Mouse (Mus musculus) stomach, embryonic 15.5 days (tissue): ENCODE data around the gene Zfp445. TPM values are rescaled to one million over a fixed set of nuclear protein-coding genes. Genes with fewer than 3 reads are reported as not detected.

Experiments
- ATAC-seq: fragments of 200-750 bp; cut with Nextera tagmentation; 2 replicates; pipeline ENCODE4 v1.8.0; 2017; ENCODE audit warnings: low read depth, moderate number of reproducible peaks, moderate TSS enrichment; ENCODE audit not compliant: insufficient read depth, low FRiP score
- H3K27ac ChIP-seq: fragments of 300-500 bp; sonication (generic); 2 replicates; pipeline ENCODE4 v1.5.1; 2015; ENCODE audit warnings: mild to moderate bottlenecking, inconsistent platforms
- H3K27me3 ChIP-seq: fragments of 300-500 bp; sonication (generic); replicated peaks from 2 replicates; pipeline ENCODE4 v1.6.1; 2015; ENCODE audit warnings: inconsistent platforms
- H3K36me3 ChIP-seq: fragments of 300-500 bp; sonication (generic); 2 replicates; pipeline ENCODE4 v1.6.1; 2015; ENCODE audit warnings: inconsistent platforms
- H3K4me1 ChIP-seq: fragments of 300-500 bp; sonication (generic); 2 replicates; pipeline ENCODE4 v1.6.1; 2015; ENCODE audit warnings: inconsistent platforms
- H3K4me2 ChIP-seq: fragments of 300-500 bp; sonication (generic); 2 replicates; pipeline ENCODE4 v1.6.1; 2015; ENCODE audit warnings: mild to moderate bottlenecking, inconsistent platforms
- H3K4me3 ChIP-seq: fragments of 300-500 bp; sonication (generic); replicated peaks from 2 replicates; pipeline ENCODE4 v1.5.1; 2015; ENCODE audit warnings: inconsistent platforms
- H3K9ac ChIP-seq: fragments of 300-500 bp; sonication (generic); 2 replicates; pipeline ENCODE4 v1.6.1; 2015; ENCODE audit warnings: inconsistent platforms
- H3K9me3 ChIP-seq: fragments of 300-500 bp; sonication (generic); 2 replicates; pipeline ENCODE4 v1.6.1; 2016; ENCODE audit warnings: inconsistent platforms
- WGBS: fragments of 180-500 bp; shearing (Covaris S2); methylation state at CpG from one replicate; pipeline ENCODE4 v1.1.7; 2015; 5-methylcytosine and 5-hydroxymethylcytosine counted together
- polyA plus RNA-seq: library from polyadenylated mRNA; unstranded; fragments of >200 nt; fragmentation: Nextera tagmentation; extraction: Ambion mirVana; gene quantifications from 2 replicates; pipeline ENCODE4 v1.2.1, GENCODE M21; 2015

The Zfp445 gene
- polyA plus RNA-seq, 1 experiment from 2014 or later: 56.1 TPM

- Histone ChIP-seq H3K4me3 (no peak overlapping the region), H3K4me2 (no peak overlapping the region), H3K27me3 (no peaks in the 10 kb centered on the region), H3K27ac (no peak overlapping the region), H3K9ac (no peak overlapping the region), H3K36me3 (peaks cover under 1% of the 10 kb centered on the region), H3K9me3 (no peaks in the 10 kb centered on the region), H3K4me1 (no peaks in the 10 kb centered on the region)
- 66% methylated on average over 4 of the region's 4 CpGs for WGBS
- no peak for ATAC-seq
Measured at GRCm38 (mm10) chr9:122829826-122830380, 35.9 kb downstream of the Zfp445 start.

GRCm38 (mm10) chr9:122826743-122827142, 39.1 kb downstream of the Zfp445 start:
- no peak overlapping the region for H3K4me2 ChIP-seq
- WGBS: 79% methylated on average over 4 of the region's 4 CpGs

GRCm38 (mm10) chr9:122823374-122824017, 42.3 kb downstream of the Zfp445 start:
- 58% methylated on average over 5 of the region's 5 CpGs for WGBS
- Histone ChIP-seq H3K4me1 (no peaks in the 10 kb centered on the region), H3K36me3 (peaks cover 12% of the 10 kb centered on the region), H3K27me3 (no peaks in the 10 kb centered on the region), H3K27ac (peak overlapping the region; percentile 52; the same call in 1 of the 2 replicates), H3K4me3 (no peak overlapping the region), H3K4me2 (no peak overlapping the region), H3K9me3 (no peaks in the 10 kb centered on the region), H3K9ac (no peak overlapping the region)
- ATAC-seq: peak; percentile 68; the same call in 1 of the 2 replicates

More at GRCm38 (mm10) chr9:122826743-122827142, 39.1 kb downstream of the Zfp445 start:
- Histone ChIP-seq H3K9me3 (no peaks in the 10 kb centered on the region), H3K4me3 (no peak overlapping the region), H3K27me3 (no peaks in the 10 kb centered on the region), H3K36me3 (peaks cover 8% of the 10 kb centered on the region), H3K27ac (no peak overlapping the region), H3K9ac (no peak overlapping the region), H3K4me1 (no peaks in the 10 kb centered on the region)
- no peak for ATAC-seq

GRCm38 (mm10) chr9:122815239-122815851, 50.5 kb downstream of the Zfp445 start:
- Histone ChIP-seq H3K27me3 (no peaks in the 10 kb centered on the region), H3K4me3 (no peak overlapping the region), H3K4me1 (no peaks in the 10 kb centered on the region), H3K27ac (no peak overlapping the region), H3K9ac (no peak overlapping the region), H3K36me3 (peaks cover 3% of the 10 kb centered on the region; the same call in 1 of the 2 replicates), H3K9me3 (no peaks in the 10 kb centered on the region), H3K4me2 (no peak overlapping the region)
- ATAC-seq: no peak
- 69% methylated on average over 4 of the region's 4 CpGs for WGBS

GRCm38 (mm10) chr9:122814775-122815174, 51.0 kb downstream of the Zfp445 start:
- H3K36me3 ChIP-seq: no peaks in the 10 kb centered on the region
- no peak for ATAC-seq

GRCm38 (mm10) chr9:122812386-122812785, 53.4 kb downstream of the Zfp445 start:
- Histone ChIP-seq H3K4me1 (no peaks in the 10 kb centered on the region), H3K36me3 (no peaks in the 10 kb centered on the region), H3K4me2 (no peak overlapping the region), H3K9me3 (no peaks in the 10 kb centered on the region), H3K9ac (no peak overlapping the region), H3K27ac (no peak overlapping the region), H3K27me3 (no peaks in the 10 kb centered on the region), H3K4me3 (no peak overlapping the region)
- WGBS: 85% methylated on average over 5 of the region's 5 CpGs
- no peak for ATAC-seq

More at GRCm38 (mm10) chr9:122814775-122815174, 51.0 kb downstream of the Zfp445 start:
- H3K4me2 ChIP-seq: no peak overlapping the region
- no peaks in the 10 kb centered on the region for H3K27me3 ChIP-seq
- H3K4me1 ChIP-seq: no peaks in the 10 kb centered on the region
- WGBS: 94% methylated on average over 2 of the region's 2 CpGs
- no peak overlapping the region for H3K9ac ChIP-seq
- H3K4me3 ChIP-seq: no peak overlapping the region
- no peaks in the 10 kb centered on the region for H3K9me3 ChIP-seq
- no peak overlapping the region for H3K27ac ChIP-seq

- ATAC-seq: no peak
- Histone ChIP-seq H3K9ac (no peak overlapping the region), H3K9me3 (no peaks in the 10 kb centered on the region), H3K27me3 (no peaks in the 10 kb centered on the region), H3K4me2 (no peak overlapping the region), H3K4me1 (no peaks in the 10 kb centered on the region), H3K36me3 (no peaks in the 10 kb centered on the region), H3K27ac (no peak overlapping the region), H3K4me3 (no peak overlapping the region)
- 82% methylated on average over 3 of the region's 3 CpGs for WGBS
Measured at GRCm38 (mm10) chr9:122810212-122810611, 55.6 kb downstream of the Zfp445 start.

GRCm38 (mm10) chr9:122807186-122807585, 58.6 kb downstream of the Zfp445 start:
- H3K27me3 ChIP-seq: no peaks in the 10 kb centered on the region
- no peak overlapping the region for H3K4me2 ChIP-seq
- H3K9me3 ChIP-seq: no peaks in the 10 kb centered on the region
- whole genome bisulfite sequencing: 82% methylated on average over 2 of the region's 2 CpGs
- no peaks in the 10 kb centered on the region for H3K36me3 ChIP-seq
- no peaks in the 10 kb centered on the region for H3K4me1 ChIP-seq
- ATAC-seq: no peak
- H3K27ac ChIP-seq: no peak overlapping the region
- H3K9ac ChIP-seq: no peak overlapping the region
- no peak overlapping the region for H3K4me3 ChIP-seq

GRCm38 (mm10) chr9:122805845-122806341, 59.9 kb downstream of the Zfp445 start:
- Histone ChIP-seq H3K27ac (peak overlapping the region; percentile 88), H3K36me3 (no peaks in the 10 kb centered on the region), H3K4me1 (no peaks in the 10 kb centered on the region), H3K9me3 (no peaks in the 10 kb centered on the region), H3K4me3 (peak overlapping the region; percentile 64), H3K9ac (peak overlapping the region; percentile 47), H3K27me3 (no peaks in the 10 kb centered on the region), H3K4me2 (peak overlapping the region; percentile 88)
- ATAC-seq: no peak
- WGBS: 9% methylated on average over 10 of the region's 10 CpGs

GRCm38 (mm10) chr9:122805053-122805844, 60.6 kb downstream of the Zfp445 start, which contains the start of gene Tcaim:
Gene Tcaim (plus strand): TSS chr9:122805539.
- Histone ChIP-seq H3K27me3 (no peaks in the 10 kb centered on the region), H3K9me3 (no peaks in the 10 kb centered on the region), H3K4me2 (peak within 1 kb of the TSS; percentile 88), H3K36me3 (no peaks in the 10 kb centered on the region), H3K27ac (peak within 1 kb of the TSS; percentile 88), H3K9ac (peak within 1 kb of the TSS; percentile 47), H3K4me1 (no peaks in the 10 kb centered on the region), H3K4me3 (peak within 1 kb of the TSS; percentile 64)
- peak; percentile 97 for ATAC-seq
- WGBS: 6% methylated on average over 42 of the region's 42 CpGs
